Comparison of ENCODE assay signal across 9 mouse cellular contexts in the genomic region with DNA sequence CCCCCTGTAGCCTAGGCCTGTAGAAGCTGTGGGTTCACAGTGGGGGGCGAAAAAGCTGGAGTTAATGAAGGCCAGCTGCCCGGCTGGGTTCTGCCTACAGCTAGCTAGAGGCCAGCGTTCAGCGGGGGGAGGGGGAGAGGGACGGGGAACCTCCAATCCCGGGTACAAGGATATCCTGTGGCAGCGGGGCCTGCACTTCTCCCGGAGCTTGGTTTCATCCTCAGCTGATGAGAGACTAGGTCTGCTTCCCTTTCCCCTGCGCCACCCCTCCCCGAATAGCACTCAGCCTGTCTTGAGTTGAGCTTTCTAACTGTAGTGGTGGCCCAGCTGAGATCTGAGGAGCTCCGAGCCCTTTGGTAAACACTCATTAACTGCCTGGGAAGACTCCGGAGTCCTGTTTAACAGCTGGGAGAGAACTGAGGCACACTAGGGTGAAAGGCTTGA. TPM values are rescaled to one million over a fixed set of nuclear protein-coding genes. Genes with fewer than 3 reads are reported as not detected.
DNase-seq lines count a peak whose midpoint lies in the region; ATAC-seq and TF ChIP-seq lines count a peak whose summit lies in the region.
"Had no signal": no experiment of that assay in that cellular context is flagged by ENCODE, and none has a peak within 500 bp of the region (broad histone marks: within the 10 kb centered on the region; RNA-seq: fewer than 3 reads in every experiment).

No protein-coding gene starts in this region.

- no peaks in the 10 kb centered on the region for H3K9me3 ChIP-seq in forebrain, embryonic 12.5 days
- no peaks in the 10 kb centered on the region for H3K9me3 ChIP-seq in limb, embryonic 10.5 days (replicated peaks)

- H3K4me3 ChIP-seq in cerebellum, adult 2 months (replicated peaks; ENCODE audit: insufficient read depth, low read depth, low read length): no peak overlapping the region
- H3K4me3 ChIP-seq in forebrain, embryonic 12.5 days (replicated peaks): no peak overlapping the region
- peak overlapping the region; percentile 38 for H3K4me3 ChIP-seq in limb, embryonic 10.5 days
- no peak overlapping the region for H3K4me3 ChIP-seq in myocyte

- 47% methylated on average over 12 of the region's 12 CpGs for WGBS in cerebellum, adult 2 months
- WGBS in forebrain, embryonic 12.5 days: 3% methylated on average over 12 of the region's 12 CpGs
- 3% methylated on average over 12 of the region's 12 CpGs for WGBS in limb, embryonic 10.5 days

- H3K4me2 ChIP-seq in forebrain, embryonic 12.5 days: peak overlapping the region; percentile 18
- peak overlapping the region; percentile 2 for H3K4me2 ChIP-seq in myocyte (ENCODE audit: low read depth)

- peaks cover 19% of the 10 kb centered on the region for H3K4me1 ChIP-seq in cerebellum, adult 2 months (ENCODE audit: control insufficient read depth, insufficient read depth, low read length)
- peaks cover 73% of the 10 kb centered on the region for H3K4me1 ChIP-seq in forebrain, embryonic 12.5 days
- peaks cover 95% of the 10 kb centered on the region for H3K4me1 ChIP-seq in limb, embryonic 10.5 days

- TF ChIP-seq CTCF in cerebellum, adult 2 months (IDR thresholded peaks at IDR 0.05; ENCODE audit: borderline replicate concordance, insufficient read depth, low read depth, low read length): no peak

- H3ac ChIP-seq in myocyte (ENCODE audit: control insufficient read depth, insufficient read length): no peak overlapping the region

- H3K27me3 ChIP-seq in cerebellum, adult 2 months (ENCODE audit: control insufficient read depth, insufficient read depth, low read length): no peaks in the 10 kb centered on the region
- H3K27me3 ChIP-seq in forebrain, embryonic 12.5 days: peaks cover 15% of the 10 kb centered on the region
- H3K27me3 ChIP-seq in limb, embryonic 10.5 days (ENCODE audit: low read depth, poor library complexity, severe bottlenecking): no peaks in the 10 kb centered on the region
- no peaks in the 10 kb centered on the region for H3K27me3 ChIP-seq in myocyte (ENCODE audit: control insufficient read depth, insufficient read depth, insufficient read length)

- no peak for TF ChIP-seq POLR2A in cerebellum, adult 2 months (IDR thresholded peaks at IDR 0.05; ENCODE audit: borderline replicate concordance, insufficient read depth, low read length)
- TF ChIP-seq POLR2A in myocyte (IDR thresholded peaks at IDR 0.05; ENCODE audit: insufficient read length, low read depth): no peak

- H3K9ac ChIP-seq in forebrain, embryonic 12.5 days: 0 out of 2 replicates have a peak overlapping the region, but pooled peaks have one; percentile 8

- no peak for ATAC-seq in cerebellum, adult (ENCODE audit: insufficient number of reproducible peaks, low FRiP score, low TSS enrichment)
- ATAC-seq in forebrain, embryonic 12.5 days (ENCODE audit: low FRiP score): peak; percentile 24; the same call in 1 of the 2 replicates
- no peak for ATAC-seq in erythroblast, adult 5-6 weeks (replicated peaks; ENCODE audit: low FRiP score, poor library complexity, severe bottlenecking)

- no peaks in the 10 kb centered on the region for H3K79me2 ChIP-seq in myocyte (ENCODE audit: control insufficient read depth, insufficient read depth)

- peak; percentile 32 to 35 for DNase-seq in cerebellum, adult 2 months
- DNase-seq in ES-CJ7 (ENCODE audit: low read depth, low spot score): peak; percentile 80
- DNase-seq in limb, embryonic 10.5 days (ENCODE audit: low spot score): peak; percentile 94
- no peak for DNase-seq in thymus, postnatal 0 days (ENCODE audit: low spot score)

- H3K36me3 ChIP-seq in forebrain, embryonic 12.5 days (replicated peaks): peaks cover 10% of the 10 kb centered on the region; the same call in 1 of the 2 replicates
- H3K36me3 ChIP-seq in limb, embryonic 10.5 days: peaks cover 21% of the 10 kb centered on the region
- H3K36me3 ChIP-seq in myocyte (ENCODE audit: control insufficient read depth, insufficient read depth): no peaks in the 10 kb centered on the region

- no peak overlapping the region for H3K27ac ChIP-seq in cerebellum, adult 2 months (ENCODE audit: insufficient read depth, low read length)
- peak overlapping the region; percentile 67 for H3K27ac ChIP-seq in forebrain, embryonic 12.5 days
- H3K27ac ChIP-seq in limb, embryonic 10.5 days: peak overlapping the region; percentile 88

TF ChIP-seq in myocyte, 11 proteins besides CTCF, POLR2A, EP300 and RAD21:
- TF ChIP-seq USF1 (IDR thresholded peaks at IDR 0.05; ENCODE audit: low read depth) (no peak), TCF12 (IDR thresholded peaks at IDR 0.05; ENCODE audit: insufficient read depth, poor library complexity, severe bottlenecking) (no peak), TCF3 (IDR thresholded peaks at IDR 0.05; ENCODE audit: insufficient read length, low read depth) (no peak), POLR2AphosphoS2 (IDR thresholded peaks at IDR 0.05; ENCODE audit: insufficient read length, low read depth) (no peak), CEBPB (IDR thresholded peaks at IDR 0.05; ENCODE audit: insufficient read depth, poor library complexity, severe bottlenecking) (no peak), MYOG (IDR thresholded peaks at IDR 0.05; ENCODE audit: control insufficient read depth in 1 of 3, insufficient read depth in 1 of 3, insufficient read length in 2 of 3, low read depth in 2 of 3) (no peak), SRF (IDR thresholded peaks at IDR 0.05; ENCODE audit: control insufficient read depth, insufficient read length, low read depth) (no peak), MAX (IDR thresholded peaks at IDR 0.05; ENCODE audit: low read depth) (no peak), MYOD1 (IDR thresholded peaks at IDR 0.05; ENCODE audit: control insufficient read depth in 1 of 3, insufficient read length in 2 of 3, low read depth in 2 of 3) (no peak), REST (IDR thresholded peaks at IDR 0.05; ENCODE audit: insufficient read depth, insufficient read length) (no peak), E2F4 (IDR thresholded peaks at IDR 0.05; ENCODE audit: insufficient read depth) (no peak)

RNA-seq across cellular contexts. Expression of a gene that starts 1.7 kb away (rescaled TPM):
- 13.5 and 15.4 TPM in 2 replicates for polyA plus RNA-seq in cerebellum, adult 2 months (2012; rRNA removed)
- 14.0 and 16.4 TPM in 2 replicates for polyA plus RNA-seq in forebrain, embryonic 12.5 days (2016; fragmentation: Nextera tagmentation; extraction: Ambion mirVana)
- polyA plus RNA-seq in limb, embryonic 10.5 days (2016; fragmentation: Nextera tagmentation; extraction: Ambion mirVana): 38.4 and 43.7 TPM in 2 replicates
- polyA plus RNA-seq in myocyte (2012; fragmentation: generic; extraction: Trizol): 27.3 TPM
- 13.1 and 13.2 TPM in 2 replicates for total RNA-seq in erythroblast, adult 5-6 weeks (2015; ENCODE audit: low replicate concordance)
- 2.8 TPM in 2 replicates for total RNA-seq in erythroblast, adult 5-6 weeks (2017; ENCODE audit: low replicate concordance)
- 40.4 and 41.0 TPM in 2 replicates for polyA plus RNA-seq in thymus, postnatal 0 days (2015; fragmentation: Nextera tagmentation; extraction: Ambion mirVana)

RNA-seq across cellular contexts. Expression of a gene that starts 18.3 kb away (rescaled TPM):
- polyA plus RNA-seq in cerebellum, adult 2 months (2012; rRNA removed): 0.30 and 0.36 TPM in 2 replicates
- polyA plus RNA-seq in forebrain, embryonic 12.5 days (2016; fragmentation: Nextera tagmentation; extraction: Ambion mirVana): 38.0 and 43.1 TPM in 2 replicates
- polyA plus RNA-seq in limb, embryonic 10.5 days (2016; fragmentation: Nextera tagmentation; extraction: Ambion mirVana): 69.9 and 79.5 TPM in 2 replicates
- 2.6 TPM for polyA plus RNA-seq in myocyte (2012; fragmentation: generic; extraction: Trizol)
- total RNA-seq in erythroblast, adult 5-6 weeks (2015; ENCODE audit: low replicate concordance): 20.0 and 20.1 TPM in 2 replicates
- total RNA-seq in erythroblast, adult 5-6 weeks (2017; ENCODE audit: low replicate concordance): 46.7 and 54.2 TPM in 2 replicates
- polyA plus RNA-seq in thymus, postnatal 0 days (2015; fragmentation: Nextera tagmentation; extraction: Ambion mirVana): 40.6 and 53.2 TPM in 2 replicates

RNA-seq across cellular contexts. Expression of a gene that starts 56.9 kb away (rescaled TPM):
- polyA plus RNA-seq in cerebellum, adult 2 months (2012; rRNA removed): 1.2 and 2.1 TPM in 2 replicates
- polyA plus RNA-seq in forebrain, embryonic 12.5 days (2016; fragmentation: Nextera tagmentation; extraction: Ambion mirVana): 0.24 and 0.47 TPM in 2 replicates
- 0.24 and 0.29 TPM in 2 replicates for polyA plus RNA-seq in limb, embryonic 10.5 days (2016; fragmentation: Nextera tagmentation; extraction: Ambion mirVana)
- 0.05 TPM for polyA plus RNA-seq in myocyte (2012; fragmentation: generic; extraction: Trizol)
- not detected in 2 replicates for total RNA-seq in erythroblast, adult 5-6 weeks (2015; ENCODE audit: low replicate concordance)
- total RNA-seq in erythroblast, adult 5-6 weeks (2017; ENCODE audit: low replicate concordance): not detected in 2 replicates
- polyA plus RNA-seq in thymus, postnatal 0 days (2015; fragmentation: Nextera tagmentation; extraction: Ambion mirVana): 0.27 and 0.51 TPM in 2 replicates
- polyA plus RNA-seq: C2C12 had no signal

Comparison
In these comparisons a context has a peak if more than half of its experiments do, and no peak if none do; other contexts are left out.
1. RNA of a gene that starts 18.3 kb away (polyA plus RNA-seq): 69.9 to 79.5 TPM in limb, embryonic 10.5 days, 40.6 to 53.2 TPM in thymus, postnatal 0 days and 38.0 to 43.1 TPM in forebrain, embryonic 12.5 days; 2.6 TPM in myocyte (single experiment) and 0.30 to 0.36 TPM in cerebellum, adult 2 months; every median in the first group is over 10 times any median in the second.